Mouse (Mus musculus): Measurements from ENCODE around the gene Ramp3.

- TF ChIP-seq CTCF (conservative IDR thresholded peaks at IDR 0.05; ENCODE audit: low read length) (no peak), NANOG (IDR thresholded peaks at IDR 0.05; ENCODE audit: borderline replicate concordance, low read length) (no peak), POU5F1 (IDR thresholded peaks at IDR 0.05; ENCODE audit: borderline replicate concordance, low read length) (no peak)
These were observed 38.2 kb downstream of the Ramp3 start for GRCm38 (mm10) chr11:6696551-6696950.

All from E14TG2a.4 (cell line).